ENCODE assay signal across 9 mouse cellular contexts in the genomic region with DNA sequence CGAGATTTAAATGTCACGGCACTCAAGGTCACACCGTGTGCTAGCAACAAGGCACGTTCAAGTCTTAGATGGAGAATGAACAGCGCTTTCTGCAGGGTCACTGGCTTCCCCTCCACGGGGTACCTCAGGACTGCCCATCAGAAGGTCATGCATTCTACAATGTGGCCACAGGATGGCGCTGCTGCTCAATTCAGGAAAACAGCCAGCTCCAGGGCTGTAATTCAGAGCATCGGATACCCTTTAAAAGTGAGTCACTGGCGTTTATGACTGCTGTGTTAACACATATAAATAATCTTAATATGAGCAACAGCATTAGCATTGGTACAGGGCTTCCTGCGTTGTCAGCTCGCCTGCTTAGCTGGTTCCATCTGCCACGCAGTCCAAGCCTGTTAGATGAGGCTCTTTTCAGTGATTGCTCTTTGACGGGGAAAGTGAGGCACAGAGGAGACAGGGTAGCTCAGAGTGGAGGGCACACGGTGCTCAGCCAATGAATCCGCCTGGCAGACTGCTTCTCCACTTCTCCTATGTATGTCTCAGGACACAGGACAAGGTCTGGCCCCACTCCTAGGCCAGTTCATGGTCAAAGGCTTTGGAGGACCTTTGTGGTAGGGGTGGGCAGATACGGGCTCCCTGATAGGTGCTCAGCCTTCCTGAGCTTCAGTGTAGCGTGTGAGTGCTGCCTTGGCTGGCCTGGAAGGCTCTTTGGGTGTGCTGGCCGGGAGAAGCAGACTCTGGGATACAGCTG. TPM values are rescaled to one million over a fixed set of nuclear protein-coding genes. Genes with fewer than 3 reads are reported as not detected.
DNase-seq lines count a peak whose midpoint lies in the region; ATAC-seq and TF ChIP-seq lines count a peak whose summit lies in the region.
"Had no signal": no experiment of that assay in that cellular context is flagged by ENCODE, and none has a peak within 500 bp of the region (broad histone marks: within the 10 kb centered on the region; RNA-seq: fewer than 3 reads in every experiment).

No protein-coding gene starts in this region.

- intact Hi-C loops in left cerebral cortex, postnatal 25 days (cut with DNase I): loop anchor here (1.0 to 5.0 kb wide), 4 partner anchors 138 to 360 kb away; a partner anchor contains a TSS

- H3K4me3 ChIP-seq in lung, adult 2 months (replicated peaks; ENCODE audit: extremely low read depth, low read depth, low read length): no peak overlapping the region
- no peak overlapping the region for H3K4me3 ChIP-seq in cortical plate, adult 2 months (ENCODE audit: insufficient read depth, low read length)
- no peak overlapping the region for H3K4me3 ChIP-seq in neural tube, embryonic 11.5 days (ENCODE audit: low read depth, low read length)
- H3K4me3 ChIP-seq: neural tube, embryonic 12.5 days had no signal

- 29% methylated on average over 18 of the region's 18 CpGs for WGBS in lung, adult 2 months
- 26% methylated on average over 18 of the region's 18 CpGs for WGBS in neural tube, embryonic 11.5 days

- TF ChIP-seq CTCF in lung, adult 2 months (IDR thresholded peaks at IDR 0.05; ENCODE audit: insufficient read depth, low read length): peak; percentile 43
- peak; percentile 83 for TF ChIP-seq CTCF in cortical plate, adult 2 months (IDR thresholded peaks at IDR 0.05; ENCODE audit: extremely low read depth, insufficient read depth, low read length)

- DNase-seq in lung, adult 2 months: peak; percentile 12
- DNase-seq in lung, postnatal 25 days (ENCODE audit: low spot score): no peak
- DNase-seq in adrenal gland, adult 2 months: peak; percentile 87
- DNase-seq in left cerebral cortex, postnatal 25 days (ENCODE audit: low spot score in 2 of 2): peak; percentile 80 to 89
- DNase-seq in neural tube, embryonic 11.5 days (ENCODE audit: low spot score): peak; percentile 80
- peak; percentile 46 for DNase-seq in thymus, postnatal 14 days

- no peaks in the 10 kb centered on the region for H3K27me3 ChIP-seq in neural tube, embryonic 11.5 days (ENCODE audit: control insufficient read depth, insufficient read depth, low read length)
- H3K27me3 ChIP-seq: neural tube, embryonic 12.5 days had no signal

- no peaks in the 10 kb centered on the region for H3K4me1 ChIP-seq in lung, adult 2 months (ENCODE audit: control insufficient read depth, insufficient read depth, low read length)
- peaks cover 6% of the 10 kb centered on the region for H3K4me1 ChIP-seq in cortical plate, adult 2 months (ENCODE audit: control insufficient read depth, insufficient read depth, low read length)
- no peaks in the 10 kb centered on the region for H3K4me1 ChIP-seq in neural tube, embryonic 11.5 days (ENCODE audit: control insufficient read depth, insufficient read depth, low read length)
- H3K4me1 ChIP-seq: neural tube, embryonic 12.5 days had no signal

- TF ChIP-seq POLR2A in lung, adult 2 months (IDR thresholded peaks at IDR 0.05; ENCODE audit: borderline replicate concordance, extremely low read depth, low read depth, low read length): no peak
- TF ChIP-seq POLR2A in cortical plate, adult 2 months (IDR thresholded peaks at IDR 0.05; ENCODE audit: extremely low read depth, insufficient read depth, low read length): no peak

- ATAC-seq in hematopoietic stem cell, adult 5-6 weeks (replicated peaks in 1 of 2; ENCODE audit: insufficient read depth in 1 of 2, low FRiP score in 2 of 2, low TSS enrichment in 1 of 2, low read depth in 1 of 2, poor library complexity in 2 of 2, severe bottlenecking in 2 of 2): peak; percentile 32 to 74; a peak in 1 of 4 replicates
- no peak for ATAC-seq in neural tube, embryonic 11.5 days (ENCODE audit: insufficient read depth, low FRiP score, low TSS enrichment)

- H3K4me2 ChIP-seq in neural tube, embryonic 11.5 days (ENCODE audit: low read depth): no peak overlapping the region
- H3K4me2 ChIP-seq: neural tube, embryonic 12.5 days had no signal

- no peak overlapping the region for H3K27ac ChIP-seq in cortical plate, adult 2 months (ENCODE audit: insufficient read depth, low read length)
- no peak overlapping the region for H3K27ac ChIP-seq in neural tube, embryonic 11.5 days (ENCODE audit: low read depth, low read length)
- H3K27ac ChIP-seq: neural tube, embryonic 12.5 days had no signal

- H3K9ac ChIP-seq in neural tube, embryonic 11.5 days (ENCODE audit: low read length): no peak overlapping the region
- H3K9ac ChIP-seq: neural tube, embryonic 12.5 days had no signal

- H3K9me3 ChIP-seq in neural tube, embryonic 11.5 days (ENCODE audit: control insufficient read depth, low read length): no peaks in the 10 kb centered on the region
- H3K9me3 ChIP-seq: neural tube, embryonic 12.5 days had no signal

- no peaks in the 10 kb centered on the region for H3K36me3 ChIP-seq in neural tube, embryonic 11.5 days (ENCODE audit: control insufficient read depth, insufficient read depth, low read length)
- H3K36me3 ChIP-seq: neural tube, embryonic 12.5 days had no signal

RNA-seq across cellular contexts. Expression of a gene that starts 11.8 kb away (rescaled TPM):
- polyA plus RNA-seq in lung, adult 2 months (2012; rRNA removed): 62.7 and 91.2 TPM in 2 replicates
- total RNA-seq in adrenal gland, adult 2 months (2021): 100 to 1,000 TPM; 149 to 195 TPM
- 190 and 196 TPM in 2 replicates for polyA plus RNA-seq in adrenal gland, adult 2 months (2012; rRNA removed)
- 106 and 111 TPM in 2 replicates for polyA plus RNA-seq in cortical plate, adult 2 months (2012; rRNA removed)
- 242 and 244 TPM in 2 replicates for total RNA-seq in hematopoietic stem cell, adult 5-6 weeks (2017)
- total RNA-seq in left cerebral cortex, postnatal 25 days (2021): 100 to 1,000 TPM in 1 of 2 experiments, 10 to 100 TPM in 1; 97.3 to 105 TPM
- polyA plus RNA-seq in neural tube, embryonic 11.5 days (2014; fragmentation: Nextera tagmentation; extraction: Ambion mirVana): 233 and 243 TPM in 2 replicates

RNA-seq across cellular contexts. Expression of a gene that starts 25.8 kb away (rescaled TPM):
- polyA plus RNA-seq in lung, adult 2 months (2012; rRNA removed): 1.8 and 2.4 TPM in 2 replicates
- 1 to 10 TPM; 2.4 to 2.9 TPM for total RNA-seq in adrenal gland, adult 2 months (2021)
- polyA plus RNA-seq in adrenal gland, adult 2 months (2012; rRNA removed): 3.5 and 4.5 TPM in 2 replicates
- polyA plus RNA-seq in cortical plate, adult 2 months (2012; rRNA removed): 14.4 and 15.2 TPM in 2 replicates
- 31.9 and 38.8 TPM in 2 replicates for total RNA-seq in hematopoietic stem cell, adult 5-6 weeks (2017)
- 10 to 100 TPM; 11.8 to 12.0 TPM for total RNA-seq in left cerebral cortex, postnatal 25 days (2021)
- polyA plus RNA-seq in neural tube, embryonic 11.5 days (2014; fragmentation: Nextera tagmentation; extraction: Ambion mirVana): 4.1 and 5.7 TPM in 2 replicates

RNA-seq across cellular contexts. Expression of a gene that starts 53.6 kb away (rescaled TPM):
- 138 and 165 TPM in 2 replicates for polyA plus RNA-seq in lung, adult 2 months (2012; rRNA removed)
- 100 to 1,000 TPM; 538 to 652 TPM for total RNA-seq in adrenal gland, adult 2 months (2021)
- polyA plus RNA-seq in adrenal gland, adult 2 months (2012; rRNA removed): 1,033 and 1,131 TPM in 2 replicates
- 192 and 197 TPM in 2 replicates for polyA plus RNA-seq in cortical plate, adult 2 months (2012; rRNA removed)
- 45.3 and 54.5 TPM in 2 replicates for total RNA-seq in hematopoietic stem cell, adult 5-6 weeks (2017)
- 100 to 1,000 TPM; 132 to 135 TPM for total RNA-seq in left cerebral cortex, postnatal 25 days (2021)
- 262 and 277 TPM in 2 replicates for polyA plus RNA-seq in neural tube, embryonic 11.5 days (2014; fragmentation: Nextera tagmentation; extraction: Ambion mirVana)
